Mouse (Mus musculus): ENCODE results near the gene Prdm2. TPM values are rescaled to one million over a fixed set of nuclear protein-coding genes. Genes with fewer than 3 reads are reported as not detected.

Gene Prdm2
- total RNA-seq, 4 experiments from 2014 or later, result 20.0 to 23.7 (median 21.3) TPM

DNA sequence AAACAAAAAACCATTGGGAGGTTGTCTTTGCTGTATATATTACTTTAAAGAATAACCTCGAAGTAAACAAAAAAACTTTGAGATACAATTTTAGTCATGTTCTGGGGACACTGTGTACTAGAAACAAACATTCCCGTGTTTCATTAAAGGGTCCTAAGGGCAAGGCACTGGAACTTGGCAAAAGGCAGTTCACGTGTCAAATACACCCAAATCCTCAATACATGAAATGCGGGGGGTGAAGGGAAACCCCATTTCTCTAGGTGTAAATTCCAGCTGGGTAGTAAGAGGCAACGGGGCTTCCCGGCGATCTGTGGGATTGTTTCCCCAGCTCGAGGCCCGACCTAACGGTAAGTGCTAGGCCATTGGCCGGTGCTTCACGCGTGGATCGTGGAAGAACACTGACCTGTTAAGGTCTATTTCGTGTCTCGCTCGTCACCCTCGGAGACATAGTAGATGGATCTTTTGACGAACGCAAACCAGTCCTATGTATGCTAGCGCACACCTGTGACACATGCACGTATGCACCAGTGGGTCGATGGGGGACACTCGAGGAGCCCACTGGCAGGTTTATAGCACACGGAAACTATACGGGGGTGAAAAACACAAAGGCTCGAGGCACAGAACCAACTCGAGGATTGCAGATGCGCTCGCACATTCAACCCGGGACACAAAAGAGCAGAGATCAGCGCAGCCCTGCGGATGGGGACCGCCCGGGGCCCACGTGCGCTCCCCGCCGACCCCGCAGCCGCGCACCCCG lies 1.0 kb downstream of the Prdm2 start:
- peak; percentile 16 for DNase-seq (ENCODE audit: low spot score)

GRCm38 (mm10) chr4:143209997-143210396 lies 2.8 kb downstream of the Prdm2 start:
- no peak for DNase-seq (ENCODE audit: low spot score)

GRCm38 (mm10) chr4:143202653-143203052 lies 10.1 kb downstream of the Prdm2 start:
- no peak for DNase-seq (ENCODE audit: low spot score)

GRCm38 (mm10) chr4:143198371-143198770 lies 14.4 kb downstream of the Prdm2 start:
- DNase-seq (ENCODE audit: low spot score), result no peak

- no peak for DNase-seq (ENCODE audit: low spot score)
These were observed 14.9 kb downstream of the Prdm2 start for GRCm38 (mm10) chr4:143197845-143198356.

GRCm38 (mm10) chr4:143194328-143194727 lies 18.5 kb downstream of the Prdm2 start:
- DNase-seq (ENCODE audit: low spot score), result no peak

DNA sequence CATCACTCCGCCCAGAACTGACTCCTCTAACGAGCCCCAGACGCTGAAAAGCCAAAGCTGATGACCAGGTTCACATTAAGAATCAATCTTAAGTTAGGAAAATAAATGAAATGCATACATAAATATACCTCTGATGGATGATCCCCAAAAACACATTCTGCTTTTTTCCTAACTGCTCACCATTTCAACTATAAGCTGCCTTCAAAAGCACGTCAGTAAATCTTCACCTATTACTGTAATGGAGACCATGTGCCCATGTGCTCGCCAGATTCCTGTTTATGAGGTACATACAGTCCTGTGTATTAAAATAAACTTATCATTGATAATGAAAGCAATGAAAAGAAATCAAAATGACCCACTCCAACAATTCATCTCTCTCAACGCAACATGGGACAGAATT lies 19.6 kb downstream of the Prdm2 start:
- DNase-seq (ENCODE audit: low spot score), result no peak

DNA sequence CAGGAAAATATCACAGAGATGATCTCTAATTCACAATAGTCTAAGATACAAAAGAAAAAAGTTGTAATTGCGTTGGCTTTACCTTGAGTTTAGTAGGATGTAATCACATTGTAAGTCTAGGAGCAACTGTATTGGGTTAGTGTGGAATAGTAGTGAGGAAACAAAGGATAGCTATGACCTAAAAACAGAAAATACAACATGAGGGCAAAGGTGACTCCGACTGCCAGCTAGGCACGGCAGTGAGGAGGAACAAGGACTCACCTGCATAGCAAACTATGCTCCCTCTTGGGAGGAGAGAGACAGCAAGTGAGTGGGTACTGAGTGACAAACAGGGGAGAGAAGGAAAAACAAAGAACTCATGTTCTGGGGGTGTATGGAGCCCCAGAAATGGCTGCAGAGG lies 21.0 kb downstream of the Prdm2 start:
- no peak for DNase-seq (ENCODE audit: low spot score)

GRCm38 (mm10) chr4:143190657-143191056 lies 22.1 kb downstream of the Prdm2 start:
- DNase-seq (ENCODE audit: low spot score), result no peak

GRCm38 (mm10) chr4:143188571-143189191 lies 24.1 kb downstream of the Prdm2 start:
- no peak for DNase-seq (ENCODE audit: low spot score)

GRCm38 (mm10) chr4:143186066-143186465 lies 26.7 kb downstream of the Prdm2 start:
- no peak for DNase-seq (ENCODE audit: low spot score)

DNA sequence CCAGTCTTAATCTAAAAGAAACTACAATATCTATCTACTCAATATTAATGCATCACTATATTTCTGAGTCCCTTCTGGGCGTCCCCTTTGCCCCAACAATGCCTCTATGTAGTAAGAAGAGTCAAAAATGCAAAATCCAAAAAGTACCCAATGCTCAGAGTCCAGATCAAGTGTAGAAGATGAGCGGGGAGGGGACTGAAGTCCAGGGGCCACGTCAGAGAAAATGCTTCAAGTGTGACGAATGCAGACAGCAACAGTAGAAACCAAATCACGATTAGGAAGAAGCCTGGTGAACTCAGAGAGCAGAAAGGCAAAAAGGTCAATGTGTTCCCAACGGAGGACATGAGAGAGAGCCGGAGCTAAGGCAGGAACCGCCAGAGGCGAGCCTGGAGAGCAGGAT lies 27.3 kb downstream of the Prdm2 start:
- DNase-seq (ENCODE audit: low spot score), result no peak

DNA sequence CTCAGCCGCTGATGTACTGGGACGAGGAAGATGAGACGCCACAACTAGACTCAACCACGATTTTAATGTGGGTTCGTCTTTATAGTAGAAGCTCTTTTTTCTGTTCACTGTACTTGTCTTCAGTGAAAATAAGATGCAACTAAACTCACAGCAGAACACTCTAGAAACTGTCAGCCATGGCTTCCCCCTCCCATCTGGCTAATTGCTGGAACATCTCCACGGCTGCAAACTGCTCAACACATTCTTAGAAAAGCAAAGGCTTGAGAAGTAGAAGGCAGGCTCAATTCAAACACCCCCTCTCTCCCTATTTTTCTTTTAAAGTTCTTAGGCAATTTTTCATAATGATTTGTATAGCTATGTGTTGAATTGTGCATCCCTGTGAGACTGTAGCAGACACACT lies 29.7 kb downstream of the Prdm2 start:
- no peak for DNase-seq (ENCODE audit: low spot score)

- DNase-seq (ENCODE audit: low spot score), result no peak
These were observed 32.1 kb downstream of the Prdm2 start for GRCm38 (mm10) chr4:143180731-143181130.

GRCm38 (mm10) chr4:143171600-143172290 lies 41.0 kb downstream of the Prdm2 start:
- DNase-seq (ENCODE audit: low spot score), result no peak

- no peak for DNase-seq (ENCODE audit: low spot score)
These were observed 42.5 kb downstream of the Prdm2 start for GRCm38 (mm10) chr4:143170290-143170689.

DNA sequence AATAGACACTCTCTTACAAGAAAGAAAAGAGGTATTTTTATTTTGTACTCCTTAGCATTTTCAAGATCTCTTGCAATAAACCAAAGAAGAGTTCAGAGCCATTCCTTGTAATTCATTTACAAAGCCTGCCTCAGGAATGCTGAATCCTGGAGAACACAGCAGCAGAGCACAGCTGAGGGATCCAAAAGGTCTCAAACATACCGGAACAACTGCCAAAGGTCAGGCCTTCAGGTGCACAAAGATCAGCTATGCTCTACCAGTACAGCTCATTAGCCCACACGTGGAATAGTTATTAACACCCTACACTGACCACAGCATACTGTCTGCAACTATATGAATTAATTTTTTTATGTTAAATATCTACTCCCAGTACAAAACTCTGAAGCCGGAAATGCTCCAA lies 44.7 kb downstream of the Prdm2 start:
- no peak for DNase-seq (ENCODE audit: low spot score)

- DNase-seq (ENCODE audit: low spot score), result peak; percentile 99
These were observed 50.9 kb downstream of the Prdm2 start for GRCm38 (mm10) chr4:143161619-143162479.

GRCm38 (mm10) chr4:143160826-143161225 lies 52.0 kb downstream of the Prdm2 start:
- no peak for DNase-seq (ENCODE audit: low spot score)

DNA sequence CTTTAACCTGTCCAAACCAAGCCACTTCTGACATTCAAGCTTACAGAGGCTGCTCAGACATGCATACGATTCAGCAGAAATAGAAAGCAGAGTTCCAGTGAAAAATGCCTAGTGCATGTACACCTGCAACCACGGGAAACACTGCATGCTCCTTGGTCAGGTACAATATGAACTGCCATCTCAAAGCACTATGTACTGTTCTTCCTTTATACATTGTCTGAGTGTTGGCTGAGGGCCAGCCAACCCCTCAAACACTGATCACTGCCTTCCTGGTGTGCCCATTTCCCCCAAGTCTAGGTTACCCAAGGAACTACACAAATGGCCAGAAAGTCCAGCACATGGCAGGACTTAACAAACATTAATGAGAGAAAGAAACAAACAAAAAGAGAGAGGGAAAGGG lies 53.5 kb downstream of the Prdm2 start:
- no peak for DNase-seq (ENCODE audit: low spot score)

- no peak for DNase-seq (ENCODE audit: low spot score)
These were observed 56.9 kb downstream of the Prdm2 start for GRCm38 (mm10) chr4:143155871-143156270.

- no peak for DNase-seq (ENCODE audit: low spot score)
These were observed 57.8 kb downstream of the Prdm2 start for GRCm38 (mm10) chr4:143155036-143155435.
